Mouse (Mus musculus) stomach, postnatal 0 days (tissue): ENCODE data around the gene Gm49318. TPM values are rescaled to one million over a fixed set of nuclear protein-coding genes. Genes with fewer than 3 reads are reported as not detected.

Source experiments
- ATAC-seq: fragments of 200-750 bp; cut with Nextera tagmentation; 2 replicates; pipeline ENCODE4 v1.8.0; 2017; ENCODE audit not compliant: low FRiP score, low TSS enrichment
- DNase-seq: peaks from one replicate; pipeline ENCODE4 v3.0.0-alpha.2; 2016; ENCODE audit warnings: low spot score
- H3K27ac ChIP-seq: fragments of 300-500 bp; sonication (generic); replicated peaks from 2 replicates; pipeline ENCODE4 v1.5.1; 2014; ENCODE audit warnings: mild to moderate bottlenecking, control low read depth
- H3K27me3 ChIP-seq: fragments of 300-500 bp; sonication (generic); 2 replicates; pipeline ENCODE4 v1.6.1; 2014; ENCODE audit warnings: low read length; ENCODE audit not compliant: control insufficient read depth, insufficient read depth
- H3K36me3 ChIP-seq: fragments of 300-500 bp; sonication (generic); 2 replicates; pipeline ENCODE4 v1.6.1; 2014; ENCODE audit warnings: low read length, mixed read lengths; ENCODE audit not compliant: control insufficient read depth, insufficient read depth
- H3K4me1 ChIP-seq: fragments of 300-500 bp; sonication (generic); replicated peaks from 2 replicates; pipeline ENCODE4 v1.6.1; 2014; ENCODE audit warnings: antibody characterized with exemption; ENCODE audit not compliant: control insufficient read depth, insufficient read depth
- H3K4me2 ChIP-seq: fragments of 300-500 bp; sonication (generic); replicated peaks from 2 replicates; pipeline ENCODE4 v1.6.1; 2014; ENCODE audit warnings: low read depth, mild to moderate bottlenecking, control low read depth, moderate library complexity
- H3K4me3 ChIP-seq: fragments of 300-500 bp; sonication (generic); 2 replicates; pipeline ENCODE4 v1.5.1; 2014; ENCODE audit warnings: low read depth, low read length, control low read depth
- H3K9ac ChIP-seq: fragments of 300-500 bp; sonication (generic); 2 replicates; pipeline ENCODE4 v1.6.1; 2014; ENCODE audit warnings: mild to moderate bottlenecking, low read length, control low read depth, mixed read lengths
- H3K9me3 ChIP-seq: fragments of 300-500 bp; sonication (generic); 2 replicates; pipeline ENCODE4 v1.6.1; 2016; ENCODE audit warnings: low read length; ENCODE audit not compliant: control insufficient read depth
- CTCF ChIP-seq: IDR thresholded peaks from 2 replicates; pipeline ENCODE4 v1.5.1; 2016; ENCODE audit warnings: antibody characterized with exemption, low read depth, mild to moderate bottlenecking, moderate library complexity
- EP300 ChIP-seq: optimal IDR thresholded peaks from 2 replicates; pipeline ENCODE3; 2016; ENCODE audit warnings: antibody characterized with exemption
- WGBS: fragments of 180-500 bp; shearing (Covaris S2); extraction: QIAGEN DNeasy Blood & Tissue Kit; methylation state at CpG from one replicate; pipeline ENCODE4 v1.1.7; 2014; 5-methylcytosine and 5-hydroxymethylcytosine counted together
- polyA plus RNA-seq: library from polyadenylated mRNA; unstranded; fragments of >200 nt; fragmentation: Nextera tagmentation; extraction: Ambion mirVana; gene quantifications from 2 replicates; pipeline ENCODE4 v1.2.1, GENCODE M21; 2015

The Gm49318 gene
- polyA plus RNA-seq, 1 experiment from 2014 or later, result not detected

DNA sequence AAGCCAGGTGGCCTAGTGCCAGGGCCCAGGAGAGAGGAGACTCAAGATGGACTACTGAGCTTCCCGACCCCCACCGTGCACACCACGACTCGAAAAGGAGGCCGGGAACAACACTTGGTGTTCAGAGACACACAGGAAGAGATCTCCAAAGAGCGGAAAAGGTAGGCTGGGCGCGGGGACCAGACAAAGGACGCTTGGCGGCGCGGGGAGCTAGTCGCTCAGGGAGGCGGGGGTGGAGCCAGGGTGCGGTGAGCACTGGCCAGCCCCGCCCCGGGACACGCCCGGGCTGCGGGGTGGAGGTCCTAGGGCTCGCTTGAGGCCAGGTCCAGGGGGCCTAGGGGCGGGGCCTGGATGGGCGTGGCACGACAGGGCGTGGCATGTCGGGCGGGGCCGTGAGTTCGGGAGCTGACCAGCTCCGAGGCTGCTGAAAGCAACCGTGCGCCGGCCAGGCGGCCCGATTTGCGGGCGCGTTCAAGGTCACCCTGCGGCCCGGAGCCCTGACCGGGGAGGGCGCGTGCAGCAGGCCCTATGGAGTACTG, 20.6 kb downstream of the Gm49318 start:
- Histone ChIP-seq H3K27ac (no peak overlapping the region), H3K4me1 (peaks cover 2% of the 10 kb centered on the region; the same call in 1 of the 2 replicates), H3K36me3 (no peaks in the 10 kb centered on the region), H3K4me3 (peak overlapping the region; percentile 32), H3K27me3 (peaks cover 10% of the 10 kb centered on the region; the same call in 1 of the 2 replicates), H3K9ac (no peak overlapping the region), H3K4me2 (peak overlapping the region; percentile 50), H3K9me3 (no peaks in the 10 kb centered on the region)
- TF ChIP-seq EP300 (no peak), CTCF (no peak)
- 3% methylated on average over 32 of the region's 43 CpGs for WGBS
- DNase-seq (peak; percentile 77), ATAC-seq (peak; percentile 36; the same call in 1 of the 2 replicates)

DNA sequence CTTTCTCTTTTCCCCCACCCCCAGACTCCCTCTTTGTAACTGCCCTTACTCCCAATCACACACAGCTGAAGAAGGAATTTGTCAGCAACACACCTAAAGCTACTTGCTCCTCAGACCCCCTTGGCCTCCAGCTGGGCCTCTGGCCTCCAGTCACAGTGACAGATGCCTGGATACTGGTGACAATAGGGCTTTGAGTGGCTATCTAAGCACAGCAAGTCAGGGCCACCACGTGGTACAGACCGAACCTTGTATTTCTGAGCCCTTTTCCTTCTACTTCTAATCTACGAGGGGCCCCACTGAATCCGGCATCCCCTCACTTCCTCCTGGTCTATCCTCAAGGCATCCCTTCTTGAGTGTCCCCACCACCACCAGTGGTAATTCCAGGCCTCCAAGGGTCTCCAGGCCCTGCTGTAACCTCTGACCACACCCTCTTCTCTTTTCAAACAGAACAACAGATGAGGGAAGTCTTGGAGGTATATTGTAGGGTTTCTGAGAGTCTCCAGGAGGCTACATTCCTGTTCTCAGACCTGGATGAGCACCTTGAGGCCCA, 21.3 kb downstream of the Gm49318 start:
- ATAC-seq, result no peak
- H3K27ac ChIP-seq, result no peak overlapping the region
- no peaks in the 10 kb centered on the region for H3K9me3 ChIP-seq
- no peak overlapping the region for H3K4me2 ChIP-seq
- H3K4me3 ChIP-seq, result no peak overlapping the region
- H3K27me3 ChIP-seq, result peaks cover 10% of the 10 kb centered on the region; the same call in 1 of the 2 replicates
- TF ChIP-seq CTCF, result no peak
- TF ChIP-seq EP300, result no peak
- H3K9ac ChIP-seq, result no peak overlapping the region
- DNase-seq, result no peak
- 46% methylated on average over 4 of the region's 4 CpGs for WGBS
- H3K4me1 ChIP-seq, result peaks cover 2% of the 10 kb centered on the region; the same call in 1 of the 2 replicates
- H3K36me3 ChIP-seq, result no peaks in the 10 kb centered on the region

DNA sequence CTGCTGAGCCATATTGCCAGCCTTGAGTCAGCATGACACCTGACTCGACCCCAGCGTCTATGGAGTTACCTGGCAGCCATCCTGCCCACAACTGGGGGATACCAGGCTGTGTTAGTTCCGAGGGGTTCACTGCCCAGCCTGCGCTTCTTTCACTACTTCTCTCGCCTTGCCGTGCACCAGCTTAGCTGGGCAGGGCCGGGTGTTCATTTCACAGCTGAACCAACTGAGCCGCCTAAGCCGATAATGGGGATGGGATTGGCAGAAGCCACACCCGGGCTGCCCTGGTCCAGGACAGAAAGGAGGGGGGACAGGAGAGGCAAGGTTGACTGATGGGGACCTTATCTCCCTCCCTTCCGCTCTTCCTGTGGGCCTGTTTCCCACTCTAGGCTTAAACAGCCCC, 21.7 kb downstream of the Gm49318 start:
- DNase-seq (no peak), ATAC-seq (no peak)
- no peaks in the 10 kb centered on the region for H3K36me3 ChIP-seq
- no peak overlapping the region for H3K4me2 ChIP-seq
- TF ChIP-seq CTCF, result no peak
- no peak for TF ChIP-seq EP300
- no peaks in the 10 kb centered on the region; the same call in 1 of the 2 replicates for H3K4me1 ChIP-seq
- no peak overlapping the region for H3K4me3 ChIP-seq
- peaks cover 10% of the 10 kb centered on the region; the same call in 1 of the 2 replicates for H3K27me3 ChIP-seq
- no peak overlapping the region for H3K9ac ChIP-seq
- WGBS, result 48% methylated on average over 11 of the region's 11 CpGs
- H3K27ac ChIP-seq, result no peak overlapping the region
- H3K9me3 ChIP-seq, result no peaks in the 10 kb centered on the region

DNA sequence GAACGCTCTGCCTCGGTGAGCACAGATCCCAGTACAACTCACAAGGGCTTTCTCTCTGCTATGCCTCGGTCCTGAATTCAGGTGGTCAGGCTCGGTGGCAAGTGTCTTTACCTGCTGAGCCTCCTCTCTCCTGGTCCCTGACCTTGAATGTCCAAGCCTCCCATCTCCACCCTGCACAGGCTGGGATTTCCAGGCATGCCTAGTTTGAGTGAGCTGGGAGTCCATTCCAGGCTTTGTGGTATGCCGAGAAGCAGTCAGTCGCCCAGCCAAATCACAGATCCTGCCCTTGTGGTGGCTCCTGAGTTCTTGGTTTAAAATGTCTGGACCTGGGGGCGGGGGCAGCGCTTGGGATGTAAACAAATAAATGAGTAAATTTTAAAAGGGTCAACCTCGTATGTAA, 23.7 kb downstream of the Gm49318 start:
- no peaks in the 10 kb centered on the region for H3K9me3 ChIP-seq
- no peaks in the 10 kb centered on the region for H3K36me3 ChIP-seq
- no peak overlapping the region for H3K9ac ChIP-seq
- DNase-seq (no peak), ATAC-seq (no peak)
- no peak overlapping the region for H3K27ac ChIP-seq
- no peak overlapping the region for H3K4me2 ChIP-seq
- H3K4me1 ChIP-seq, result no peaks in the 10 kb centered on the region; the same call in 1 of the 2 replicates
- TF ChIP-seq CTCF, result no peak
- TF ChIP-seq EP300, result no peak
- no peak overlapping the region for H3K4me3 ChIP-seq
- WGBS, result 53% methylated on average over 9 of the region's 9 CpGs
- peaks cover 10% of the 10 kb centered on the region; the same call in 1 of the 2 replicates for H3K27me3 ChIP-seq

DNA sequence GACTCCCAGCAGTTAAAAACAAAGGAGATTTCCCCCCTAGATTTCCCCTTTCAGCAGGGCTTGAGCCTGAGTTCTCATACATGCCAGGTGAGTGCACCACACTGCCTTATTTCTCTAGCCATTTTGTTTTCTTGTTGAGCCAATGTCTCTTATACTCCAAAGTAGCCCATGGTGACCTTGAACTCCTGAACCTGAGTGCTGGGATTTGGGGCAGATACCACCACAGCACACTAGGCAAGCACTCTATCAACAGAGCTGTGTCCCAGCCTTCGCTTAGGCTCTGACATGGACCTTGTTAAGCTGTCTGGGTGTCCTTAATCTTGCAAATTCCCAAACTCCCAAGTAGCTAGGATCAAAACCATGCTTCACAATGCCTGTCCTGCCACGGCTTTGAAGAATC, 29.2 kb downstream of the Gm49318 start:
- H3K36me3 ChIP-seq, result no peaks in the 10 kb centered on the region
- no peak for ATAC-seq
- H3K27ac ChIP-seq, result no peak overlapping the region
- no peak overlapping the region for H3K9ac ChIP-seq
- no peaks in the 10 kb centered on the region for H3K4me1 ChIP-seq
- H3K4me3 ChIP-seq, result no peak overlapping the region
- 66% methylated on average over 2 of the region's 2 CpGs for WGBS
- DNase-seq, result no peak
- H3K9me3 ChIP-seq, result no peaks in the 10 kb centered on the region
- TF ChIP-seq EP300 (no peak), CTCF (no peak)
- no peak overlapping the region for H3K4me2 ChIP-seq
- no peaks in the 10 kb centered on the region for H3K27me3 ChIP-seq

DNA sequence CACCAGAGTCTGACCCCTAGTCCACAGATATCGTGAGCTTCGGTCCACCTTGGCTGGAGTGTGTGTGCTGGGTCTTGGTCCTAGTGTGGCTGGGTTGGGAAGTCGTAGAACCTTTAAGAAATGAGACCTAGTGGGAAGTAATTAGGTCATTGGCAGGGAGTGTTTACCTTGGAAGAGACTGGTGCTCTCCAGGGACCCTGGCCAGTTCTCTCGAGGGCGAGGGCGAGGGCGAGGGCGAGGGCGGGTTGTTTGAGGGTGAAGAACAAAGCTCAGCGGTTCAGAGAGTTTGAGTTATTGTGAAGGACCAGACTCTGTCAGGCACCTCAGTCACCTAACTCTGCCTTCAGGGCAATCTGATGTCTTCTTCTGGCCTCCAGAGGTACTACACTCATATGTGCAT, 33.2 kb downstream of the Gm49318 start:
- Histone ChIP-seq H3K9me3 (no peaks in the 10 kb centered on the region), H3K36me3 (no peaks in the 10 kb centered on the region), H3K27ac (no peak overlapping the region), H3K4me3 (no peak overlapping the region), H3K27me3 (no peaks in the 10 kb centered on the region), H3K4me1 (no peaks in the 10 kb centered on the region), H3K9ac (no peak overlapping the region), H3K4me2 (no peak overlapping the region)
- WGBS, result 68% methylated on average over 10 of the region's 10 CpGs
- DNase-seq (no peak), ATAC-seq (no peak)
- no peak for TF ChIP-seq EP300
- no peak for TF ChIP-seq CTCF
